Mouse (Mus musculus): ENCODE results near the gene Tmem62. TPM values are rescaled to one million over a fixed set of nuclear protein-coding genes. Genes with fewer than 3 reads are reported as not detected.

The Tmem62 gene
- total RNA-seq, 4 experiments from 2014 or later, result 21.9 to 27.6 (median 23.4) TPM

Small RNA genes lying within 50 kb of the gene (microRNA-seq; reads per million reads assigned to microRNA genes)
- 0 reads per million in 2 experiments for gene Gm44325

Other genes starting within 250 kb of the Tmem62 start
- gene Cdan1, start 126.9 kb upstream of the Tmem62 start, total RNA-seq (2022), result 10 to 100 TPM; 27.0 to 35.3 (median 29.6) TPM
- gene Ttbk2, start 126.4 kb upstream of the Tmem62 start, total RNA-seq (2022), result 10 to 100 TPM; 63.7 to 77.3 (median 72.4) TPM
- gene Ubr1, start 6.3 kb upstream of the Tmem62 start, total RNA-seq (2022), result 10 to 100 TPM; 40.8 to 45.5 (median 45.0) TPM
- gene Ccndbp1, start 31.4 kb downstream of the Tmem62 start, total RNA-seq (2022), result 10 to 100 TPM; 57.5 to 64.4 (median 61.0) TPM
- gene Epb42, start 60.1 kb downstream of the Tmem62 start, total RNA-seq (2022), result not detected
- not detected for gene Tgm5, start 108.8 kb downstream of the Tmem62 start, total RNA-seq (2022)
- gene Tgm7, start 132.8 kb downstream of the Tmem62 start, total RNA-seq (2022), result under 1 TPM in 3 of 4 experiments, not detected in 1; 0.16 to 0.49 (median 0.40) TPM
- gene Adal, start 163.4 kb downstream of the Tmem62 start, total RNA-seq (2022), result 10 to 100 TPM; 18.9 to 24.9 (median 21.8) TPM
- 1 to 10 TPM; 7.8 to 9.5 (median 8.6) TPM for gene Lcmt2, start 163.6 kb downstream of the Tmem62 start, total RNA-seq (2022)
- 10 to 100 TPM; 32.3 to 47.9 (median 41.5) TPM for gene Tubgcp4, start 193.6 kb downstream of the Tmem62 start, total RNA-seq (2022)
- 1 to 10 TPM; 7.1 to 8.1 (median 7.7) TPM for gene Zscan29, start 194.1 kb downstream of the Tmem62 start, total RNA-seq (2022)

Data from layer of hippocampus, adult 8-10 months (tissue).